Mouse (Mus musculus): Measurements from ENCODE around the gene Olfr67. TPM values are rescaled to one million over a fixed set of nuclear protein-coding genes. Genes with fewer than 3 reads are reported as not detected.

The Olfr67 gene
- not detected in 2 replicates for polyA plus RNA-seq (2012; rRNA removed)

DNA sequence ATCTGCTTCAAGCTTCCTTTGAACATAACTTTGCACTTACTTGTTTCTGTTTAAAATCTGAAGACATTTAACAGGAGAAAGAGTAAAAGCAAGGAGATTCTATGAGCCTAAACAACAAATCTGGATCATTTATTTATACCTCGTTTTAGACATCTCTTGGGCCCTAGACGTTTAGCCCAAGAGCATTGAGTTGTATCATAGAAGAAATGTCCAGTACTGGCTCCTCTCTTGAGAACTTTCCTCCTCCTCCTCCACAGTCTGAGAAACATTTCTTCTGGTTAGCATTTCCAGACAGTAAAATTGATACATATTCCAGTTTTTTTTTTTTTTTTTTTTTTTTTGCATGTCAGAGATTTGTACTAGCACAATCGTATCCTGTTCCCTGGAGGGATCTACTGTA is at the start of gene Olfr67:
TSS of gene Olfr67 (minus strand) at position 101 of the 400 bp plus-strand sequence.

DNA sequence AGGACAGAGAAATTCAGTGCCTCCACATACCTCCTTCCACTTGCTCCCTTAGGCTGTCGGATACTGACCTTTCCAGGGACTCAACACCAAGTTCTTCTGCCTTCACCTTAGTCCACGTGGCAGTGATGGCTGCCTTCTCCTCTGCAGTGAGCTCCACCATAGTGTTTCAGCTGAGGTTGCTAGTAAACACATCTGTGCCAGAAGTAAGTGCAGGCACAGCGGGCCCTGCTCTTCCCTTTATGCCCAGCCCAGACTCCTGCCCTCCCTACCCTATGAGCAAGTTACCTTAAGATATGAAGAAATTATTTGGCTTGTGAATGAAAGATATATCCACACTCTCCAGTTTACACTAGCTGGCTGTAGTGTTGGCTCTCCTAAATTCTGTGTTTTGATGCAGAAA is 48.6 kb upstream of the Olfr67 start, which contains the start of gene Hbb-bh2:
TSS of gene Hbb-bh2 (minus strand) at position 253 of the 400 bp plus-strand sequence.

DNA sequence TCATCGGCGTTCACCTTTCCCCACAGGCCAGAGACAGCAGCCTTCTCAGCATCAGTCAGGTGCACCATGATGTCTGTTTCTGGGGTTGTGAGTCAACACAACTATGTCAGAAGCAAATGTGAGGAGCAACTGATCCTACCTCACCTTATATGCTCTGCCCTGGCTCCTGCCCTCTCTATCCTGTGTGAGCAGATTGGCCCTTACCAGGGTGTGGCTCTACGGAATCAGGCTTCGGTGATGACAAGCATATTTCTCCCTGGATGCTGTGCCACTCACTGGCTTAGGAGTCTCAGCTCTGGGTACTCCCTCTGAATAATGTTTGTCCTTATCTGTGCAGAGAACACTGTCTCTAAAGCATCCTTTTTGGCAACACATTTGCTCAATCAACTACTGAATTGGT is 36.2 kb upstream of the Olfr67 start, which contains the start of gene Hbb-bs:
TSS of gene Hbb-bs (minus strand) at position 289 of the 400 bp plus-strand sequence.

DNA sequence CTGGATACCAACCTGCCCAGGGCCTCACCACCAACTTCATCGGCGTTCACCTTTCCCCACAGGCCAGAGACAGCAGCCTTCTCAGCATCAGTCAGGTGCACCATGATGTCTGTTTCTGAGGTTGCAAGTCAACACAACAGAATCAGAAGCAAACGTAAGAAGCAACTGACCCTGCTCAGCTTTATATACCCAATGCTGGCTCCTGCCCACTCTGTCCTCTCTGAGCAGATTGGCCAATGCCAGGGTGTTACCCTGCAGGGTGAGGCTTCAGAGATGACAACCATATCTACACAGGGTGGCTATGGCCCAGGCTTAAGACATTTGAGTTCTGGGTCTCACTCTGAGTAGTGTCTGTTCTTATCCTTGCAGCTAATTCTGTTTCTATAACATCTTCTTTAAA is 22.1 kb upstream of the Olfr67 start, which contains the start of gene Hbb-bt:
TSS of gene Hbb-bt (minus strand) at position 231 of the 400 bp plus-strand sequence.

DNA sequence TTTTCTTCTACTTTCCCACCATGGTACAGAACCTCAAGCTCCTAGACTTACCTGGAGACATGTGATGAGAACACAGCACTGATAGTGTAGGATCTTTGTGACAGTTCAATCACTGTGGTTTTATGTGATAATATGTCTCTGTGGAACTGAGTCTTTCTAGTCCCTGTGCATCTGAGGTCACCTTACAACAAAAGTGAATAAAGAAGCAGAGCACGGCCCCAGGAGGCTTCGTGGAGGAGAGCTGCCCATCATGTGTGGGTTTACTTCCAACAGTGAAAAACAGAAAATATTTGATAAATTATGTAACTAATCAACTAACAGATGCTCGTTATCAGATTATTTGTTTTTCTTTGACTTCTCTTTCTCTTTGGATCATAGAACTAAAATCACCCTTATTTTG is 12.0 kb downstream of the Olfr67 start, which contains the start of gene Olfr68:
TSS of gene Olfr68 (minus strand) at position 101 of the 400 bp plus-strand sequence.

DNA sequence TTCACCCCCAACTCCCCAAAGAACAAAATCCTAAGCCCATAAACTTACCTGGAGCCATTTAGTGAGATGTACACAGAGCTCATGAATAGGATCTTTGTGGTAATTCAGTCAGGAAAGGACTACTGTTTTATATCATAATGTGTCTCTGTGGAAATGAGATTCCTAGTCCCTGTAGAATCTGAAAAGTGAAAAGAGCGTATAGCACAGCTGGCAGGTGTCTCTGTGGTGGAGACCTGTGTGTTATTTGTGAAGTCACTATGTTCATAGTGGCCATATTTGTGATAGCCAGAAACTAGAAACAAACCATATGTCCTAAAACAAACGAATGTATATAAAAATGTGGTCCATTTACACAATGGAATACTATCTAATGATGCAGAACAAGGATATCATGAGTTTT is 20.1 kb downstream of the Olfr67 start, which contains the start of gene Olfr69:
TSS of gene Olfr69 (minus strand) at position 101 of the 400 bp plus-strand sequence.

DNA sequence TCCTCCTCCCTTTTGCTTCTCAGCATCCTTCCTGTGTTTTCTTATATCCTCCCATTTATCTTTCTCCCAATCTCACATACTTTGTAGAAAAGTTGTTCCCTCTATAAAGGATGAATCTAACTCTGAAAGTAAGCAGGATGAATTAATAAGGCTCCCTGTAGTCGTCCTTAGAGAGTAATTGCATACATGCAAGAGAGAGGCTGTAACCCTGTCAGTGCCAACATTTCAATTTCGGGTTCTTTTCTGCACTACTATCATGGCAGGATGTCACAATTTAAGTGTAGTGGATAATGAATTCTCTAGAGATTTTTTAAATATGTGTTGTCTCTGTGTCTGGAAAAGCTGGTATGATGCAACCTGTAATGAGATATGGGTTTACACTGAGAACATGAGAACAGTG is 34.4 kb downstream of the Olfr67 start, which contains the start of gene Olfr630:
TSS of gene Olfr630 (minus strand) at position 101 of the 400 bp plus-strand sequence.

DNA sequence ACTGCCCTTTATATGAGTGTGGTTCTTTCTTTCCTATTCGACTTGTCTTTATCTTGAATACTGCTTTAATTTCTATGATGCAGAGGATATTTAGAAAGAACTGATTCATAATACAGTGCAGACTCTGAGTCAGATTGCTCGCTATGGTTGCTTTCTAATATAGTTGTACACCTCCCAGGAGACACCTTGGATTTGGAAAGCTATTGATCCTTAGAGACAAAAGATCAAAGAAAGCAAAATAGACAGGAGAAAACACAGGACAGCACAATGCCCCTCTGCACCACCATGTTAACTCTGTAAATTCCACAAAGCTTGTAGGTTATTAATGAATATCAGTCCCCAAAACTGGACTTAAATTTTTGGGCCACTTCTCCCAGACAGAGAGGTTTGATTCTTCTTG is 46.8 kb downstream of the Olfr67 start, which contains the start of gene Olfr629:
TSS of gene Olfr629 (minus strand) at position 101 of the 400 bp plus-strand sequence.

Other genes starting within 250 kb of the Olfr67 start
- not detected in 2 replicates for gene Olfr612, start 249.1 kb downstream of the Olfr67 start, polyA plus RNA-seq (2012; rRNA removed)
- gene Olfr613, start 243.7 kb downstream of the Olfr67 start, polyA plus RNA-seq (2012; rRNA removed) = not detected in 2 replicates
- gene Olfr615, start 235.7 kb downstream of the Olfr67 start, polyA plus RNA-seq (2012; rRNA removed) = not detected in 2 replicates
- not detected in 2 replicates for gene Olfr616, start 222.7 kb downstream of the Olfr67 start, polyA plus RNA-seq (2012; rRNA removed)
- not detected in 2 replicates for gene Olfr617, start 218.8 kb downstream of the Olfr67 start, polyA plus RNA-seq (2012; rRNA removed)
- not detected in 2 replicates for gene Olfr618, start 201.7 kb downstream of the Olfr67 start, polyA plus RNA-seq (2012; rRNA removed)
- gene Olfr619, start 191.2 kb downstream of the Olfr67 start, polyA plus RNA-seq (2012; rRNA removed) = not detected in 2 replicates
- gene Olfr620, start 179.3 kb downstream of the Olfr67 start, polyA plus RNA-seq (2012; rRNA removed) = not detected in 2 replicates
- gene Olfr622, start 149.1 kb downstream of the Olfr67 start, polyA plus RNA-seq (2012; rRNA removed) = not detected in 2 replicates
- not detected in 2 replicates for gene Olfr623, start 128.1 kb downstream of the Olfr67 start, polyA plus RNA-seq (2012; rRNA removed)
- not detected in 2 replicates for gene Olfr624, start 120.6 kb downstream of the Olfr67 start, polyA plus RNA-seq (2012; rRNA removed)
- gene Olfr625-ps1, start 109.1 kb downstream of the Olfr67 start, polyA plus RNA-seq (2012; rRNA removed) = not detected in 2 replicates
- gene Olfr243, start 77.2 kb downstream of the Olfr67 start, polyA plus RNA-seq (2012; rRNA removed) = not detected in 2 replicates
- gene Olfr628, start 61.4 kb downstream of the Olfr67 start, polyA plus RNA-seq (2012; rRNA removed) = not detected in 2 replicates
- gene Olfr629, start 46.9 kb downstream of the Olfr67 start, polyA plus RNA-seq (2012; rRNA removed) = not detected in 2 replicates
- gene Olfr630, start 34.5 kb downstream of the Olfr67 start, polyA plus RNA-seq (2012; rRNA removed) = not detected in 2 replicates
- gene Olfr69, start 20.2 kb downstream of the Olfr67 start, polyA plus RNA-seq (2012; rRNA removed) = not detected in 2 replicates
- gene Olfr68, start 12.1 kb downstream of the Olfr67 start, polyA plus RNA-seq (2012; rRNA removed) = not detected in 2 replicates
- gene Hbb-bt, start 22.2 kb upstream of the Olfr67 start, polyA plus RNA-seq (2012; rRNA removed) = 211 and 248 TPM in 2 replicates
- gene Hbb-bs, start 36.3 kb upstream of the Olfr67 start, polyA plus RNA-seq (2012; rRNA removed) = 1,468 and 1,656 TPM in 2 replicates
- not detected in 2 replicates for gene Hbb-bh2, start 48.7 kb upstream of the Olfr67 start, polyA plus RNA-seq (2012; rRNA removed)
- not detected in 2 replicates for gene Hbb-bh1, start 51.3 kb upstream of the Olfr67 start, polyA plus RNA-seq (2012; rRNA removed)
- 1.0 and 1.8 TPM in 2 replicates for gene Hbb-y, start 61.4 kb upstream of the Olfr67 start, polyA plus RNA-seq (2012; rRNA removed)
- gene Olfr66, start 94.4 kb upstream of the Olfr67 start, polyA plus RNA-seq (2012; rRNA removed) = not detected in 2 replicates
- not detected in 2 replicates for gene Olfr64, start 102.7 kb upstream of the Olfr67 start, polyA plus RNA-seq (2012; rRNA removed)
- not detected in 2 replicates for gene Olfr65, start 111.7 kb upstream of the Olfr67 start, polyA plus RNA-seq (2012; rRNA removed)
- not detected in 2 replicates for gene Olfr631, start 137.0 kb upstream of the Olfr67 start, polyA plus RNA-seq (2012; rRNA removed)
- gene Olfr632, start 142.5 kb upstream of the Olfr67 start, polyA plus RNA-seq (2012; rRNA removed) = 0.03 TPM in 1 of 2 replicates, not detected in the other
- gene Olfr633, start 152.6 kb upstream of the Olfr67 start, polyA plus RNA-seq (2012; rRNA removed) = not detected in 2 replicates
- gene Olfr635, start 179.3 kb upstream of the Olfr67 start, polyA plus RNA-seq (2012; rRNA removed) = not detected in 2 replicates
- not detected in 2 replicates for gene Olfr638, start 206.9 kb upstream of the Olfr67 start, polyA plus RNA-seq (2012; rRNA removed)
- 0.01 TPM in 1 of 2 replicates, not detected in the other for gene Olfr639, start 225.5 kb upstream of the Olfr67 start, polyA plus RNA-seq (2012; rRNA removed)
- gene Olfr640, start 233.8 kb upstream of the Olfr67 start, polyA plus RNA-seq (2012; rRNA removed) = not detected in 2 replicates
- gene Olfr641, start 243.6 kb upstream of the Olfr67 start, polyA plus RNA-seq (2012; rRNA removed) = not detected in 2 replicates

Data from central nervous system, embryonic 18 days (tissue).